Mouse (Mus musculus): ENCODE results near the gene Drap1. TPM values are rescaled to one million over a fixed set of nuclear protein-coding genes. Genes with fewer than 3 reads are reported as not detected.

Gene Drap1
- polyA plus RNA-seq, 1 experiment = 59.6 TPM

- DNase-seq (ENCODE audit: low read depth in 1 of 2, low spot score in 2 of 2) = no peak
- peaks cover 8% of the 10 kb centered on the region for H3K27me3 ChIP-seq (ENCODE audit: control insufficient read depth, insufficient read depth, low read length)
- TF ChIP-seq POLR2A (IDR thresholded peaks at IDR 0.05; ENCODE audit: low read depth, low read length) (no peak), CTCF (IDR thresholded peaks at IDR 0.05; ENCODE audit: extremely low read depth, insufficient read depth, insufficient read length, insufficient replicate concordance) (no peak)
- no peak overlapping the region for H3K27ac ChIP-seq (ENCODE audit: insufficient read depth, low read length)
- 90% methylated on average over 3 of the region's 3 CpGs for WGBS
- H3K4me3 ChIP-seq (ENCODE audit: extremely low read depth, insufficient read depth, insufficient read length) = no peak overlapping the region
- no peaks in the 10 kb centered on the region; the same call in 1 of the 2 replicates for H3K36me3 ChIP-seq (ENCODE audit: control insufficient read depth, insufficient read depth, low read length)
- H3K4me1 ChIP-seq (ENCODE audit: control insufficient read depth, insufficient read depth, insufficient read length) = peaks cover 17% of the 10 kb centered on the region
Measured at GRCm38 (mm10) chr19:5449673-5450072, 24.9 kb upstream of the Drap1 start.

- Histone ChIP-seq H3K4me1 (ENCODE audit: control insufficient read depth, insufficient read depth, insufficient read length) (peaks cover 17% of the 10 kb centered on the region), H3K4me3 (ENCODE audit: extremely low read depth, insufficient read depth, insufficient read length) (peak overlapping the region; percentile 63; the same call in 1 of the 2 replicates), H3K36me3 (ENCODE audit: control insufficient read depth, insufficient read depth, low read length) (no peaks in the 10 kb centered on the region), H3K27ac (ENCODE audit: insufficient read depth, low read length) (no peak overlapping the region), H3K27me3 (ENCODE audit: control insufficient read depth, insufficient read depth, low read length) (peaks cover 8% of the 10 kb centered on the region)
- TF ChIP-seq CTCF (IDR thresholded peaks at IDR 0.05; ENCODE audit: extremely low read depth, insufficient read depth, insufficient read length, insufficient replicate concordance) (no peak), POLR2A (IDR thresholded peaks at IDR 0.05; ENCODE audit: low read depth, low read length) (no peak)
- DNase-seq (ENCODE audit: low read depth in 1 of 2, low spot score in 2 of 2) = no peak
- 4% methylated on average over 36 of the region's 36 CpGs for WGBS
Measured at GRCm38 (mm10) chr19:5448354-5449150, 23.8 kb upstream of the Drap1 start.

- Histone ChIP-seq H3K27ac (ENCODE audit: insufficient read depth, low read length) (no peak within 1 kb of the TSS), H3K27me3 (ENCODE audit: control insufficient read depth, insufficient read depth, low read length) (peaks cover 8% of the 10 kb centered on the region), H3K4me3 (ENCODE audit: extremely low read depth, insufficient read depth, insufficient read length) (peak within 1 kb of the TSS; percentile 63), H3K4me1 (ENCODE audit: control insufficient read depth, insufficient read depth, insufficient read length) (peaks cover 17% of the 10 kb centered on the region), H3K36me3 (ENCODE audit: control insufficient read depth, insufficient read depth, low read length) (no peaks in the 10 kb centered on the region)
- no peak for TF ChIP-seq POLR2A (IDR thresholded peaks at IDR 0.05; ENCODE audit: low read depth, low read length)
- no peak for TF ChIP-seq CTCF (IDR thresholded peaks at IDR 0.05; ENCODE audit: extremely low read depth, insufficient read depth, insufficient read length, insufficient replicate concordance)
- peak; percentile 44 to 77 for DNase-seq (ENCODE audit: low read depth in 1 of 2, low spot score in 2 of 2)
- WGBS = 1% methylated on average over 70 of the region's 70 CpGs
Measured at GRCm38 (mm10) chr19:5447515-5448353, 23.0 kb upstream of the Drap1 start, which contains the start of gene Fosl1. TSS of gene Fosl1 (plus strand) at chr19:5447547.

- H3K27ac ChIP-seq (ENCODE audit: insufficient read depth, low read length) = no peak overlapping the region
- no peak for DNase-seq (ENCODE audit: low read depth in 1 of 2, low spot score in 2 of 2)
- H3K27me3 ChIP-seq (ENCODE audit: control insufficient read depth, insufficient read depth, low read length) = peaks cover 8% of the 10 kb centered on the region
- peaks cover 17% of the 10 kb centered on the region for H3K4me1 ChIP-seq (ENCODE audit: control insufficient read depth, insufficient read depth, insufficient read length)
- TF ChIP-seq CTCF (IDR thresholded peaks at IDR 0.05; ENCODE audit: extremely low read depth, insufficient read depth, insufficient read length, insufficient replicate concordance) (no peak), POLR2A (IDR thresholded peaks at IDR 0.05; ENCODE audit: low read depth, low read length) (no peak)
- WGBS = 93% methylated on average over 5 of the region's 5 CpGs
- H3K4me3 ChIP-seq (ENCODE audit: extremely low read depth, insufficient read depth, insufficient read length) = no peak overlapping the region
- H3K36me3 ChIP-seq (ENCODE audit: control insufficient read depth, insufficient read depth, low read length) = no peaks in the 10 kb centered on the region
Measured at GRCm38 (mm10) chr19:5445747-5446146, 21.0 kb upstream of the Drap1 start.

DNA sequence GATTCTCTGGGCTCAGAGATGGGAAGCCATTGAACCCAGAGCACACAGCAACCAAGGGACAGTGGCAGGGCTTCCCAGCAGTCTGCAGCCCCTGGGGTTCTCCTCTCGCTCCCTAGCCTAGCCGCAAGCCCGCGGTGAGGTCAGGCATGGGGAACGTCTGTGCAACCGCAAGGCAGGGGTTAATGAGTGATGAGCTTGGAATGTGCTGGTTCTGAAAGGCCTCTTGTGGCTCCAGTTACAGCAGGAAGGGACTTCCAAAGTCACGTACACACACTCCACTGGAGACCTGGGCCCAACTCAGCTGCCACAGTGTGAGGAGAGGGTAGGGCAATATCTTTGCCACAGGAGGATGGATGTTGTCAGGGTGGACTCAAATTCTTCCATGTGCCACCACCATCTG lies 20.2 kb upstream of the Drap1 start:
- no peak overlapping the region for H3K4me3 ChIP-seq (ENCODE audit: extremely low read depth, insufficient read depth, insufficient read length)
- TF ChIP-seq CTCF (IDR thresholded peaks at IDR 0.05; ENCODE audit: extremely low read depth, insufficient read depth, insufficient read length, insufficient replicate concordance) (no peak), POLR2A (IDR thresholded peaks at IDR 0.05; ENCODE audit: low read depth, low read length) (no peak)
- peaks cover 17% of the 10 kb centered on the region for H3K4me1 ChIP-seq (ENCODE audit: control insufficient read depth, insufficient read depth, insufficient read length)
- no peak overlapping the region for H3K27ac ChIP-seq (ENCODE audit: insufficient read depth, low read length)
- H3K27me3 ChIP-seq (ENCODE audit: control insufficient read depth, insufficient read depth, low read length) = peaks cover 8% of the 10 kb centered on the region
- WGBS = 59% methylated on average over 7 of the region's 7 CpGs
- no peaks in the 10 kb centered on the region for H3K36me3 ChIP-seq (ENCODE audit: control insufficient read depth, insufficient read depth, low read length)
- DNase-seq (ENCODE audit: low read depth in 1 of 2, low spot score in 2 of 2) = no peak

DNA sequence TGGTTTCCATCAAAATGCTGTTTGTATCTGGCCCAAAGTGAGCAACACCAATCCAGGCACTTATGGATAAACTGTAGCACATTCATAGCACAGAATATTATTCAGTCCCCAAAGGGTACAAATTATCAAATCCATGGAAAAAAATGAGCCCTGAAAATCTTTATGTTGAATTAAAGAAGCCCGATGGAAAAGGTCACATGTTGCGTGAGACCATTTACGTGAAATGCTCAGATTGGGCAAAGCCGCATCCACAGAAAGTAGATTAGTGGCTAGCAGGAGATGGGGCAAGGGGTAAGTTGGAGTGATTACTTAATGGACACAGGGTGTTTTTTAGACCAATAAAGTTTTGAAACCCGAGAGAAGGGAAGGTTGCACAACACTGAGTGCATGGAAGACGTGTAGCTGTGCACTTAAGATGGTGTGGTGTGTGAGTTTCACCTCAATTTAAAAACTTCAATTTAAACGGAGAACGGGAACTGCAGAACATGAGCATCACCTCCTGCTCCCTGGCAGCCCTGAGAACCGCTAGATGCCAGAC lies 19.7 kb upstream of the Drap1 start:
- H3K4me3 ChIP-seq (ENCODE audit: extremely low read depth, insufficient read depth, insufficient read length) = no peak overlapping the region
- H3K4me1 ChIP-seq (ENCODE audit: control insufficient read depth, insufficient read depth, insufficient read length) = peaks cover 17% of the 10 kb centered on the region
- no peak for TF ChIP-seq CTCF (IDR thresholded peaks at IDR 0.05; ENCODE audit: extremely low read depth, insufficient read depth, insufficient read length, insufficient replicate concordance)
- no peaks in the 10 kb centered on the region for H3K36me3 ChIP-seq (ENCODE audit: control insufficient read depth, insufficient read depth, low read length)
- no peak for DNase-seq (ENCODE audit: low read depth in 1 of 2, low spot score in 2 of 2)
- no peak overlapping the region for H3K27ac ChIP-seq (ENCODE audit: insufficient read depth, low read length)
- 73% methylated on average over 9 of the region's 9 CpGs for WGBS
- peaks cover 8% of the 10 kb centered on the region for H3K27me3 ChIP-seq (ENCODE audit: control insufficient read depth, insufficient read depth, low read length)

Data from spleen, adult 2 months (tissue).